Mouse (Mus musculus) urinary bladder, postnatal 36 days (tissue): ENCODE results near the gene Gucy1b2.
A peak's percentile ranks its signal among the peaks of the same experiment; 100 is the strongest.

Source experiments
- DNase-seq, 2 experiments: peaks; one replicate each; pipeline ENCODE4 v3.0.0; 2022; ENCODE audit warnings: low spot score in 2 of 2, mixed read lengths in 1 of 2

Gucy1b2 gene

GRCm38 (mm10) chr14:62443840-62444430, 12.2 kb downstream of the Gucy1b2 start:
- DNase-seq: no peak

- no peak for DNase-seq
Measured at GRCm38 (mm10) chr14:62442971-62443370, 13.1 kb downstream of the Gucy1b2 start.

- no peak for DNase-seq
Measured at GRCm38 (mm10) chr14:62440036-62440435, 16.1 kb downstream of the Gucy1b2 start.

GRCm38 (mm10) chr14:62438236-62438635, 17.9 kb downstream of the Gucy1b2 start:
- DNase-seq: no peak

- no peak for DNase-seq
Measured at GRCm38 (mm10) chr14:62437806-62438205, 18.3 kb downstream of the Gucy1b2 start.

- no peak for DNase-seq
Measured at GRCm38 (mm10) chr14:62425277-62425691, 30.8 kb downstream of the Gucy1b2 start.

- no peak for DNase-seq
Measured at GRCm38 (mm10) chr14:62422265-62422664, 33.8 kb downstream of the Gucy1b2 start.

GRCm38 (mm10) chr14:62417501-62417900, 38.6 kb downstream of the Gucy1b2 start:
- DNase-seq: no peak

GRCm38 (mm10) chr14:62416742-62417134, 39.4 kb downstream of the Gucy1b2 start:
- DNase-seq: no peak

- DNase-seq: no peak
Measured at GRCm38 (mm10) chr14:62416007-62416741, 39.9 kb downstream of the Gucy1b2 start.

- DNase-seq: no peak
Measured at GRCm38 (mm10) chr14:62395346-62395745, 60.7 kb downstream of the Gucy1b2 start.

- no peak for DNase-seq
Measured at GRCm38 (mm10) chr14:62392754-62393153, 63.3 kb downstream of the Gucy1b2 start.

GRCm38 (mm10) chr14:62389729-62390536, 66.2 kb downstream of the Gucy1b2 start:
- DNase-seq: no peak

GRCm38 (mm10) chr14:62389064-62389728, 66.9 kb downstream of the Gucy1b2 start:
- no peak for DNase-seq

- DNase-seq: no peak
Measured at GRCm38 (mm10) chr14:62383786-62384299, 72.2 kb downstream of the Gucy1b2 start.

- no peak for DNase-seq
Measured at GRCm38 (mm10) chr14:62383109-62383508, 73.0 kb downstream of the Gucy1b2 start.

GRCm38 (mm10) chr14:62380606-62381005, 75.5 kb downstream of the Gucy1b2 start:
- DNase-seq: no peak

- DNase-seq: no peak
Measured at GRCm38 (mm10) chr14:62379391-62379790, 76.7 kb downstream of the Gucy1b2 start.

- DNase-seq: no peak
Measured at GRCm38 (mm10) chr14:62376115-62376514, 80.0 kb downstream of the Gucy1b2 start.

GRCm38 (mm10) chr14:62375694-62376093, 80.4 kb downstream of the Gucy1b2 start:
- DNase-seq: no peak

GRCm38 (mm10) chr14:62374001-62374400, 82.1 kb downstream of the Gucy1b2 start:
- DNase-seq: no peak

GRCm38 (mm10) chr14:62370819-62371218, 85.3 kb downstream of the Gucy1b2 start:
- peak; percentile 52 to 59 for DNase-seq
